Mouse (Mus musculus): ENCODE measurements around the gene Olfr1018.

GRCm38 (mm10) chr2:85818179-85818578 lies at the start of gene Olfr1018:
- TF ChIP-seq CTCF (IDR thresholded peaks at IDR 0.05; ENCODE audit: low read depth, low read length) (no peak), POLR2A (IDR thresholded peaks at IDR 0.05; ENCODE audit: borderline replicate concordance, low read depth, low read length) (no peak)

Data from bone marrow macrophage, adult 2 months (primary cell).